Mouse (Mus musculus) midbrain, embryonic 16.5 days (tissue): Measurements from ENCODE around the gene Rbm4. TPM values are rescaled to one million over a fixed set of nuclear protein-coding genes. Genes with fewer than 3 reads are reported as not detected.

Experiments used
- ATAC-seq: fragments of 200-750 bp; cut with Nextera tagmentation; 2 replicates; pipeline ENCODE4 v1.8.0; 2017; ENCODE audit warnings: moderate TSS enrichment
- H3K27ac ChIP-seq: fragments of 300-500 bp; sonication (generic); 2 replicates; pipeline ENCODE4 v1.5.1; 2014; ENCODE audit warnings: mild to moderate bottlenecking, low read length, mixed read lengths
- H3K27me3 ChIP-seq: fragments of 300-500 bp; sonication (generic); 2 replicates; pipeline ENCODE4 v1.6.1; 2014; ENCODE audit warnings: low read depth, low read length, mixed read lengths; ENCODE audit not compliant: control insufficient read depth, insufficient read depth
- H3K36me3 ChIP-seq: fragments of 300-500 bp; sonication (generic); 2 replicates; pipeline ENCODE4 v1.6.1; 2014; ENCODE audit warnings: mild to moderate bottlenecking, low read length, moderate library complexity, mixed read lengths; ENCODE audit not compliant: control insufficient read depth, insufficient read depth
- H3K4me1 ChIP-seq: fragments of 300-500 bp; sonication (generic); 2 replicates; pipeline ENCODE4 v1.6.1; 2014; ENCODE audit warnings: mild to moderate bottlenecking, low read length, mixed read lengths; ENCODE audit not compliant: control insufficient read depth, insufficient read depth
- H3K4me2 ChIP-seq: fragments of 300-500 bp; sonication (generic); 2 replicates; pipeline ENCODE4 v1.6.1; 2014; ENCODE audit warnings: mild to moderate bottlenecking, low read length, mixed read lengths
- H3K4me3 ChIP-seq: fragments of 300-500 bp; sonication (generic); 2 replicates; pipeline ENCODE4 v1.5.1; 2014; ENCODE audit warnings: low read depth, mild to moderate bottlenecking, low read length, moderate library complexity, mixed read lengths
- H3K9ac ChIP-seq: fragments of 300-500 bp; sonication (generic); 2 replicates; pipeline ENCODE4 v1.6.1; 2014; ENCODE audit warnings: low read depth, low read length, mixed read lengths
- H3K9me3 ChIP-seq: fragments of 300-500 bp; sonication (generic); replicated peaks from 2 replicates; pipeline ENCODE4 v1.6.1; 2014; ENCODE audit warnings: mild to moderate bottlenecking, low read length, mixed read lengths; ENCODE audit not compliant: control insufficient read depth, poor library complexity, severe bottlenecking
- WGBS: fragments of 180-500 bp; shearing (Covaris S2); extraction: QIAGEN DNeasy Blood & Tissue Kit; methylation state at CpG from one replicate; pipeline ENCODE4 v1.1.7; 2014; 5-methylcytosine and 5-hydroxymethylcytosine counted together
- polyA plus RNA-seq: library from polyadenylated mRNA; unstranded; fragments of >200 nt; fragmentation: Nextera tagmentation; extraction: Ambion mirVana; gene quantifications from 2 replicates; pipeline ENCODE4 v1.2.1, GENCODE M21; 2015

The Rbm4 gene
- polyA plus RNA-seq, 1 experiment from 2014 or later, result 78.8 TPM

GRCm38 (mm10) chr19:4739762-4740161 lies 53.9 kb downstream of the Rbm4 start:
- Histone ChIP-seq H3K36me3 (peaks cover 54% of the 10 kb centered on the region), H3K4me3 (no peak overlapping the region), H3K4me1 (no peaks in the 10 kb centered on the region), H3K9ac (no peak overlapping the region), H3K27ac (no peak overlapping the region), H3K4me2 (no peak overlapping the region), H3K9me3 (no peaks in the 10 kb centered on the region), H3K27me3 (no peaks in the 10 kb centered on the region)
- no peak for ATAC-seq
- WGBS, result 92% methylated on average over 5 of the region's 5 CpGs

GRCm38 (mm10) chr19:4739053-4739452 lies 54.6 kb downstream of the Rbm4 start:
- Histone ChIP-seq H3K27me3 (no peaks in the 10 kb centered on the region), H3K27ac (no peak overlapping the region), H3K4me1 (no peaks in the 10 kb centered on the region), H3K36me3 (peaks cover 59% of the 10 kb centered on the region), H3K9me3 (no peaks in the 10 kb centered on the region), H3K4me3 (no peak overlapping the region), H3K4me2 (no peak overlapping the region), H3K9ac (no peak overlapping the region)
- WGBS, result 96% methylated on average over 11 of the region's 11 CpGs
- no peak for ATAC-seq

DNA sequence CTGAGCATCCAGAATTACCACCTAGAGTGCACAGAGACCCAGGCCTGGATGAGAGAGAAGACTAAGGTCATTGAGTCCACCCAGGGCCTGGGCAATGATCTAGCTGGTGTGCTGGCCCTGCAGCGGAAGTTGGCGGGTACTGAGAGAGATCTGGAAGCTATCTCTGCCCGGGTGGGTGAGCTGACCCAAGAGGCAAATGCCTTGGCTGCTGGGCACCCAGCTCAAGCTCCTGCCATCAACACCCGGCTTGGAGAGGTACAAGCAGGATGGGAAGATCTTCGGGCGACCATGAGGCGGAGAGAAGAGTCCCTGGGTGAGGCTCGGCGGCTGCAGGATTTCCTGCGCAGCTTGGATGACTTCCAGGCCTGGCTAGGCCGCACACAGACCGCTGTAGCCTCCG lies 55.8 kb downstream of the Rbm4 start:
- ATAC-seq, result no peak
- Histone ChIP-seq H3K36me3 (peaks cover 65% of the 10 kb centered on the region), H3K4me1 (no peaks in the 10 kb centered on the region), H3K4me3 (no peak overlapping the region), H3K27ac (no peak overlapping the region), H3K9me3 (no peaks in the 10 kb centered on the region), H3K4me2 (no peak overlapping the region), H3K27me3 (no peaks in the 10 kb centered on the region), H3K9ac (no peak overlapping the region)
- 90% methylated on average over 13 of the region's 13 CpGs for WGBS

Other genes starting within 250 kb of the Rbm4 start
- 10.4 and 11.3 TPM in 2 replicates for gene Lrfn4, start 178.2 kb downstream of the Rbm4 start, polyA plus RNA-seq
- gene Rce1, start 168.3 kb downstream of the Rbm4 start, polyA plus RNA-seq, result 51.4 and 52.4 TPM in 2 replicates
- gene Gm960, start 95.2 kb downstream of the Rbm4 start, polyA plus RNA-seq, result 5.4 and 6.6 TPM in 2 replicates
- gene Sptbn2, start 82.7 kb downstream of the Rbm4 start, polyA plus RNA-seq, result 32.2 and 32.4 TPM in 2 replicates
- gene Rbm4b, start 37.4 kb downstream of the Rbm4 start, polyA plus RNA-seq, result 149 and 164 TPM in 2 replicates
- gene Gm21992, start 17.7 kb upstream of the Rbm4 start, polyA plus RNA-seq, result 19.0 and 21.2 TPM in 2 replicates
- gene Rbm14, start 17.7 kb upstream of the Rbm4 start, polyA plus RNA-seq, result 60.3 and 67.8 TPM in 2 replicates
- gene Ccs, start 45.4 kb upstream of the Rbm4 start, polyA plus RNA-seq, result 33.3 and 42.5 TPM in 2 replicates
- 0.77 and 0.99 TPM in 2 replicates for gene Ccdc87, start 45.5 kb upstream of the Rbm4 start, polyA plus RNA-seq
- gene Ctsf, start 61.2 kb upstream of the Rbm4 start, polyA plus RNA-seq, result 85.8 and 87.4 TPM in 2 replicates
- 1.9 and 2.4 TPM in 2 replicates for gene Actn3, start 84.0 kb upstream of the Rbm4 start, polyA plus RNA-seq
- 22.7 and 26.1 TPM in 2 replicates for gene Zdhhc24, start 84.8 kb upstream of the Rbm4 start, polyA plus RNA-seq
- 9.6 and 9.7 TPM in 2 replicates for gene Bbs1, start 112.7 kb upstream of the Rbm4 start, polyA plus RNA-seq
- 108 and 109 TPM in 2 replicates for gene Dpp3, start 134.4 kb upstream of the Rbm4 start, polyA plus RNA-seq
- 11.3 and 17.0 TPM in 2 replicates for gene Peli3, start 149.2 kb upstream of the Rbm4 start, polyA plus RNA-seq
- 101 and 107 TPM in 2 replicates for gene Mrpl11, start 168.2 kb upstream of the Rbm4 start, polyA plus RNA-seq
- gene Npas4, start 196.4 kb upstream of the Rbm4 start, polyA plus RNA-seq, result 0.58 and 0.82 TPM in 2 replicates
- 12.1 and 16.0 TPM in 2 replicates for gene Slc29a2, start 230.0 kb upstream of the Rbm4 start, polyA plus RNA-seq
- 82.9 and 102 TPM in 2 replicates for gene B4gat1, start 244.9 kb upstream of the Rbm4 start, polyA plus RNA-seq
- 2.9 and 4.2 TPM in 2 replicates for gene AC124502.3, start 245.0 kb upstream of the Rbm4 start, polyA plus RNA-seq
- gene Brms1, start 247.5 kb upstream of the Rbm4 start, polyA plus RNA-seq, result 26.8 and 36.2 TPM in 2 replicates